Mouse (Mus musculus) heart, embryonic 15.5 days (tissue): ENCODE results near the gene Fxr1. TPM values are rescaled to one million over a fixed set of nuclear protein-coding genes. Genes with fewer than 3 reads are reported as not detected.
"Not testable (repeated sequence)": the region's sequence is repeated elsewhere in the genome, so short reads cannot be mapped to it uniquely, and the experiment has no call there.

Experiments
- ATAC-seq: fragments of 200-750 bp; cut with Nextera tagmentation; replicated peaks from 2 replicates; pipeline ENCODE4 v1.8.0; 2017; ENCODE audit warnings: low read depth, moderate TSS enrichment; ENCODE audit not compliant: insufficient number of reproducible peaks, insufficient read depth, low FRiP score
- H3K27ac ChIP-seq: fragments of 300-500 bp; sonication (generic); 2 replicates; pipeline ENCODE4 v1.5.1; 2015; ENCODE audit warnings: mild to moderate bottlenecking, inconsistent platforms
- H3K27me3 ChIP-seq: fragments of 300-500 bp; sonication (generic); 2 replicates; pipeline ENCODE4 v1.6.1; 2015; ENCODE audit warnings: inconsistent platforms
- H3K36me3 ChIP-seq: fragments of 300-500 bp; sonication (generic); 2 replicates; pipeline ENCODE4 v1.6.1; 2015; ENCODE audit warnings: mild to moderate bottlenecking, inconsistent platforms
- H3K4me1 ChIP-seq: fragments of 300-500 bp; sonication (generic); replicated peaks from 2 replicates; pipeline ENCODE4 v1.6.1; 2015; ENCODE audit warnings: inconsistent platforms
- H3K4me2 ChIP-seq: fragments of 300-500 bp; sonication (generic); 2 replicates; pipeline ENCODE4 v1.6.1; 2015; ENCODE audit warnings: inconsistent platforms, mild to moderate bottlenecking, moderate library complexity
- H3K4me3 ChIP-seq: fragments of 300-500 bp; sonication (generic); 2 replicates; pipeline ENCODE4 v1.5.1; 2015; ENCODE audit warnings: mild to moderate bottlenecking, inconsistent platforms
- H3K9ac ChIP-seq: fragments of 300-500 bp; sonication (generic); 2 replicates; pipeline ENCODE4 v1.6.1; 2015; ENCODE audit warnings: mild to moderate bottlenecking, inconsistent platforms
- H3K9me3 ChIP-seq: fragments of 300-500 bp; sonication (generic); replicated peaks from 2 replicates; pipeline ENCODE4 v1.6.1; 2016; ENCODE audit warnings: inconsistent platforms
- WGBS: fragments of 180-500 bp; shearing (Covaris S2); methylation state at CpG from one replicate; pipeline ENCODE4 v1.1.7; 2015; ENCODE audit warnings: mixed read lengths; 5-methylcytosine and 5-hydroxymethylcytosine counted together
- polyA plus RNA-seq: library from polyadenylated mRNA; unstranded; fragments of >200 nt; fragmentation: Nextera tagmentation; extraction: Ambion mirVana; gene quantifications from 2 replicates; pipeline ENCODE4 v1.2.1, GENCODE M21; 2015

Gene Fxr1
- polyA plus RNA-seq: 64.5 and 67.8 TPM in 2 replicates

DNA sequence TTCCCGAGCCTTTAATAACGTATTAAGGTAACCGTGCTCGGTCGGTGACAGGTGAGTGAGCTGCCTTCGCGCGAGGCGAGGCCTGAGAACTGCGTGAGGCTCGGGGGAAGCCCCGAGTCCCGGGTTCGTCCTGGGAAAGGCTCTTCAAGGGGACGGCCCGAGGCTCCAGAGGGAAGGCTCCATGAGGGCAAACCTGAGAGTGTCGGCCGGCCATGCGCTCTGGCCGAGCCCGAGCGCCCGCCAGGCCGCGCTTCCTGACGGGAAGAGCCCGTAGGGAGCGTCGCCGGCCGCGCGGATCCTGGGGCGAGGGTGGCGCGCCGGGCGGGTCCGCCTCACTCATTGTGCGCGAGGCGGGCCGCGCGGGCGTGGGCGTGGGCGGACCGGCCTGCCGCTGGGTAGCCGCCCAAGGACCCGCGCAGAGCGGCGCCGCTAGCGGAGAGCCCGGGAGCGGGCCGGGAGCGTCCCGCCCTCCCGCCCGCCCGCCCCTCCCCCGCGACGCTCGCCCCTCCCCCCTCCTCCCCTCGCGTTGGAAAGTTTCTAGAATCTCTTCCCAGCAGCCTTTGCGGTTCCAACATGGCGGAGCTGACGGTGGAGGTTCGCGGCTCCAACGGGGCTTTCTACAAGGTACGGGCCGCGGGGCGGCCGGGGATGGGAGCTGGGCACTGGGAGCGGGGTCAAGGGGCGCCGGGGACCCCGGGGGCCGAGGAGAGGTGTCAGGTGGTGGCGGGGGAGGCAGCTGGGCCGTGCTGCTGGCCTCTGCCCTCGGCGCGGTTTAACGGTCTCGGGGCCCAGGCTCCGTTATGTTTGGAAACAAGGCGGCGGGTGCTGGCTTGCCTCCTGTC is at the start of gene Fxr1:
TSS of gene Fxr1 (plus strand) at position 404 of the 842 bp plus-strand sequence.
- Histone ChIP-seq H3K27me3 (no peaks in the 10 kb centered on the region), H3K4me2 (peak within 1 kb of the TSS; percentile 87), H3K4me3 (peak within 1 kb of the TSS; percentile 93), H3K36me3 (no peaks in the 10 kb centered on the region), H3K9me3 (no peaks in the 10 kb centered on the region), H3K4me1 (peaks cover 36% of the 10 kb centered on the region), H3K9ac (peak within 1 kb of the TSS; percentile 99), H3K27ac (peak within 1 kb of the TSS; percentile 95)
- ATAC-seq: peak; percentile 98
- WGBS: under 1% methylated on average over 83 of the region's 97 CpGs

DNA sequence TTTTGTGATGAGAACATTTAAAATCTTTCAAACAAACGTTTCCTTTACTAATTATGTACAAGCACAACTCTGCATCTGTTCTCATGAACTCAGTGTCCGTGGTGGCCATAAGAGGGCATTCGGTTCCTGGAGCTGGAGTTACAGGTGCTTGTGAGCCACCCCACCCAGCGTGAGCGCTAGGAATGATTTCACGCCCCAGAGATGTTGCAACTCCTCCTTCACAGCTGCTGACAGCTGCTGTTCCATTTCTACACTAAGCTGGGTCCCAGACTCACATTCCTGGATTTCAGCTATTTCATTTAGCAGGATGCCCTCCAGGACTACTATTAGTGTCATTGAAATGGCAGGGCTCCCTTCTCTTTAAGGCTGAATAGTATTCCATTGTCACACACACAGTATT is 40.3 kb upstream of the Fxr1 start:
- no peaks in the 10 kb centered on the region for H3K36me3 ChIP-seq
- no peaks in the 10 kb centered on the region for H3K4me1 ChIP-seq
- no peak for ATAC-seq

GRCm38 (mm10) chr3:33982746-33983145 is 37.0 kb upstream of the Fxr1 start:
- no peak for ATAC-seq
- H3K36me3 ChIP-seq: no peaks in the 10 kb centered on the region
- H3K27me3 ChIP-seq: no peaks in the 10 kb centered on the region
- H3K9ac ChIP-seq: no peak overlapping the region
- WGBS: 70% methylated on average over 5 of the region's 5 CpGs
- no peak overlapping the region for H3K4me3 ChIP-seq
- H3K4me1 ChIP-seq: no peaks in the 10 kb centered on the region
- H3K4me2 ChIP-seq: no peak overlapping the region
- no peaks in the 10 kb centered on the region for H3K9me3 ChIP-seq
- no peak overlapping the region for H3K27ac ChIP-seq

More for the DNA sequence above, 40.3 kb upstream of the Fxr1 start:
- H3K27ac ChIP-seq: no peak overlapping the region
- WGBS: 46% methylated on average over 6 of the region's 6 CpGs
- H3K9ac ChIP-seq: no peak overlapping the region
- H3K9me3 ChIP-seq: no peaks in the 10 kb centered on the region
- no peak overlapping the region for H3K4me3 ChIP-seq
- no peaks in the 10 kb centered on the region for H3K27me3 ChIP-seq
- no peak overlapping the region for H3K4me2 ChIP-seq

DNA sequence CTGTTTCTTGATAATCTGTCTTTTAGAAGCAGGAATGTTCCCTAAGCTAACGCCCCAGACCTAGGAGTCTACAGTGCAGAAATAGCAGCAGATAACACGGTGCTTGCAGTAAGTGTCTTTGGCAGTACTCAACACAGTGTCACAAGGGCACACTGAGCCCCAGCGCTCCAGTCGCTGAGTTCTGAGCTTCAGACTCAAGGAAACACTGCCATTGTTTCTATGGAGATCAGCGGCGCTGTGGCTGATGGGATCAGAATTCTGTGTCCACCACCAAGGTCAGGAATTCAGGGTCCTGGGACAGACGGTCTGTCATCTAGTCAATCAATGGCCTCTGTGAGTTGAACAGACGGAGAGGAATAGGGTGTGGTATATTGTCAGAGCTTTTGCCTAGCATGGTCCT is 30.4 kb upstream of the Fxr1 start:
- 30% methylated on average over 8 of the region's 8 CpGs for WGBS
- Histone ChIP-seq H3K9ac (peak overlapping the region; percentile 28; the same call in 1 of the 2 replicates), H3K27ac (peak overlapping the region; percentile 94)

DNA sequence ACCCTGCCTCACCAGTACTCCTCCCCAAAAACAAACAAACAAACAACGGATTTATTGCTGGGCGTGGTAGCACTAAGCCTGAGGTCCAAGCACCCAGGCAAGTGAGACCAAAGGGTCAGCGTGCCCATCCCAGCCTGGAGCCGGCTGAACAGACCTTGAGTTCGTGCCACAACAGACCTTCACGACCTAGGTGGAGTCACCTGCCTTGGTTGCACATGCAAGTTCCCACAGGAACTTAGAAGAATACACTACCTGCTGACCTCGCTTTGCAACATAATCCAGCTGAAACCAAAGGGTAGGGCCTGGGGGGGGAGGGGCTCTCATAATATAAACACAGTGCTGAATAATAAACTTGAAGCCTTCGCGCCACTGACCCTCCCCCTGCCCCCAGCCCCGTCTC is 29.3 kb upstream of the Fxr1 start:
- peak overlapping the region; percentile 94 for H3K27ac ChIP-seq
- H3K9me3 ChIP-seq: no peaks in the 10 kb centered on the region
- H3K9ac ChIP-seq: no peak overlapping the region
- H3K36me3 ChIP-seq: no peaks in the 10 kb centered on the region
- H3K4me2 ChIP-seq: 0 out of 2 replicates have a peak overlapping the region, but pooled peaks have one; percentile 53
- no peaks in the 10 kb centered on the region for H3K27me3 ChIP-seq
- ATAC-seq: no peak
- peaks cover 30% of the 10 kb centered on the region for H3K4me1 ChIP-seq
- WGBS: 80% methylated on average over 10 of the region's 10 CpGs
- no peak overlapping the region for H3K4me3 ChIP-seq

More for the DNA sequence above, 30.4 kb upstream of the Fxr1 start:
- Histone ChIP-seq H3K36me3 (no peaks in the 10 kb centered on the region), H3K4me2 (peak overlapping the region; percentile 53), H3K4me3 (peak overlapping the region; percentile 34), H3K4me1 (peaks cover 27% of the 10 kb centered on the region), H3K27me3 (no peaks in the 10 kb centered on the region), H3K9me3 (no peaks in the 10 kb centered on the region)
- ATAC-seq: peak; percentile 91

GRCm38 (mm10) chr3:33990921-33991320 is 28.8 kb upstream of the Fxr1 start:
- WGBS: 41% methylated on average over 8 of the region's 8 CpGs
- no peak overlapping the region for H3K4me2 ChIP-seq
- ATAC-seq: no peak
- H3K4me1 ChIP-seq: peaks cover 30% of the 10 kb centered on the region
- no peak overlapping the region for H3K9ac ChIP-seq
- H3K27ac ChIP-seq: peak overlapping the region; percentile 94
- no peaks in the 10 kb centered on the region for H3K27me3 ChIP-seq
- no peaks in the 10 kb centered on the region for H3K36me3 ChIP-seq
- H3K9me3 ChIP-seq: no peaks in the 10 kb centered on the region
- H3K4me3 ChIP-seq: no peak overlapping the region

DNA sequence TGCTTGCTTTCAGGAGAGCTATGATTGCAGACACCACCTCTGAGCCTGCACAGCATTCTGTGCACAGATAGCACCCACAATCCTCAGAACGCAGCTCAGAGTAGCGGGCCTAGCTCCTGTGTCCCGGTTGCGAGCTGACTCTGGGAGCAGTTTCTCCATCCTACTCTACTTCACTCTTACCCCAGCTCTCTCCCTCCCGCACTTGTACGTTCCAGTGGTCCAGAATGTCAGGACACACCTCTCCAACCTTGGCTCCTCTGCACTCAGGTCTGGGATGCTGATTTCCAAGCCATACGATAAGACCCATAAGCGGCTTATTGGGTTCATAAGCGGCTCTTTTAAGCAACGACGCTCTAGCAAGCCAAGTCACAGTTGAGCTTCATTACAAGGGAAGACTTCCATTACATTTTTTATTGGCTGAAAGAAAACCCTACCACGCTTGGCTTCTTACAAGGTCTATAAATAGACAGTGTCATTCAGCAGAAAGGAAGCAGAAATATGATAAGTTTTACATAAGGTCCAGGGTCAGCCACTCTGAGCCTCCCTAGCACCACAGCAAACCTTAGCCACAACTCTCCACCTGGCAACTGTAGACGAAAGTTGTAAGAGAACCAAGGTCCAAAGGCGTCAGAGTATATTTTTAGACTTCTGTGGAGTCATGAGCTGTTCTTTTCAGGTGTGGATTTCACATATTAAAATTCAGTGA is 26.2 kb upstream of the Fxr1 start:
- no peak overlapping the region for H3K9ac ChIP-seq
- H3K27me3 ChIP-seq: no peaks in the 10 kb centered on the region
- ATAC-seq: no peak
- WGBS: 60% methylated on average over 14 of the region's 14 CpGs
- peaks cover 27% of the 10 kb centered on the region for H3K4me1 ChIP-seq
- H3K4me2 ChIP-seq: peak overlapping the region; percentile 10; the same call in 1 of the 2 replicates
- peak overlapping the region; percentile 70 for H3K27ac ChIP-seq
- no peak overlapping the region for H3K4me3 ChIP-seq
- no peaks in the 10 kb centered on the region for H3K9me3 ChIP-seq
- no peaks in the 10 kb centered on the region for H3K36me3 ChIP-seq

DNA sequence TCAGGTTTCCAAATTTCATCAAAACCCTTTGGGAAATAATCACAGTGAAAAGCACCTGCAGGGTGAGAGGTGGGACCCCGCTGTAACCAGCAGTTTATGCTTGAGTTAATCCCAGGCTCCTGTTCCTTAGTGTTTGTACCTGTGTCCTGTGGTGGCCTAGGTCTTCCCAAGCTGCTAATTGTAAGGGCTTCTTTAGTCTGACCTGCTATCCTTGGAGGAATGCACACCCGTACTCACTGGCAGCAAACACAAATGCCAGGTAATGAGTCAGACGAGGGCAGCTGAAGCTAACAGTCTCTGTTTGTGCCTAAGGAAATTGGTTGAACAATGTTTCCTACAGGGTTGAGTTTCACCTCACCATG is 25.6 kb upstream of the Fxr1 start:
- Histone ChIP-seq H3K27ac (peak overlapping the region; percentile 70), H3K9ac (no peak overlapping the region), H3K4me3 (no peak overlapping the region)

DNA sequence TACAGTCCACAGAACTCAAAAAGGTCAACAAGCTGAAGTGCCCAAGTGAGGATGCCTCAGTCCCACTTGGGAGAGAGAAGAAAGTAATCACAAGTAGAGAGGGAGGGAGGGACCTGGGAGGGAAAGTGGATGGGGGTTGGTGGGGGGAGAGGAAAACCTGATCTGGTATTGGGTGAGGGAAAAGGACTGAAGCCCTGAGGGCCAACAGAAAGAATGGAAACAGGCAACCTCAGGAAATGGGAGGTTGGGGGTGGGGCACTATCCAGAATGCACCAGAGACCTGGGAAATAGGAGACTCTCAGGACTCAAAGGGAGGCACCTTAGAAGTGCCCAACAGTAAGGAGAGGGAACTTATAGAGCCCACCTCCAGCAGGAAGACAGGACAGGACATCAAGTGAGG is 18.1 kb upstream of the Fxr1 start:
- H3K9ac ChIP-seq, H3K27me3 ChIP-seq, H3K9me3 ChIP-seq, H3K36me3 ChIP-seq, H3K4me2 ChIP-seq, H3K4me1 ChIP-seq, ATAC-seq, H3K4me3 ChIP-seq, H3K27ac ChIP-seq: not testable (repeated sequence)

More for the DNA sequence above, 25.6 kb upstream of the Fxr1 start:
- ATAC-seq: no peak
- Histone ChIP-seq H3K4me2 (no peak overlapping the region), H3K9me3 (no peaks in the 10 kb centered on the region), H3K36me3 (no peaks in the 10 kb centered on the region), H3K27me3 (no peaks in the 10 kb centered on the region), H3K4me1 (peaks cover 24% of the 10 kb centered on the region)
- 49% methylated on average over 3 of the region's 3 CpGs for WGBS

DNA sequence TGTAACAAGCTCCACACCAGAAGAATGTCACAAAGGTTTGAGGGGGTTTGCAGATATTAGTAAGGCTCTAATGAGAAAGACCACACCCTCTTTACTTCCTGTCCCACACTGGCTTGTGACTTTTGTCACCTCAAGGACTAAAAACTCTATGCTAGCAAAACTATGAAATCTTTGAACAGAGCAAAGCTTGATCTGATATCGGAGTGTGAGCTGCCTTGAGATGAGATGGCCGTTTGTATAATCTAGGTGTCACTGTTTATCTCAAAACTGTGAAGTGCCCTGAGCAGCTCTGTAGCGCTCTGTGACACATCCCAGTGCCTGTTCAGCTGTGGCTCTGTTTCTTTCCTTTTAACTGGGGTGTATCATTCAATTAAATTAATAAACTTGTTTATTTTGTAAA is 15.9 kb upstream of the Fxr1 start:
- Histone ChIP-seq H3K27me3 (no peaks in the 10 kb centered on the region), H3K36me3 (no peaks in the 10 kb centered on the region), H3K4me2 (no peak overlapping the region), H3K4me1 (peaks cover 7% of the 10 kb centered on the region; the same call in 1 of the 2 replicates), H3K27ac (no peak overlapping the region), H3K9ac (no peak overlapping the region), H3K9me3 (no peaks in the 10 kb centered on the region), H3K4me3 (no peak overlapping the region)
- ATAC-seq: no peak
- WGBS: 34% methylated on average over 3 of the region's 3 CpGs

DNA sequence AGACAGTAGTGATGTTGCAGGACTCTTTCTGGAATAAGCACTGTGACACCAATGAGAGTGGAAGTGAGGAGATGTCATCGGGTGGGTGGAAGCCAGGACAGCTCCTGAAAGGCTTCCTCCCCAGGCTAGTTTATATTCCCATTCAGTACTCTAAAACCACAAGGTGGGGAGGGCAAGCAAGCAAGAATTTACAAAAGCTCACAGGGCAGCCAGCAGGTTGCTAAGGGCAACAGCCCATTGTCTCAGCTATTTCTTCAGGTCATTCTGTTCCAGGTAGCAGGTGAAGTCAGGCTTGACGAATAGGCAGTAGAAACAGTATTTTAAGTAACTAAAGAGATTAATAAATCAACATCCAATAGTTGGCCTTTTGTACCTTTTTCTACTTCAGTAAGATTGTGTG is 13.4 kb upstream of the Fxr1 start:
- 71% methylated on average over 2 of the region's 2 CpGs for WGBS
- Histone ChIP-seq H3K36me3 (no peaks in the 10 kb centered on the region), H3K27ac (no peak overlapping the region), H3K4me1 (peaks cover 7% of the 10 kb centered on the region; the same call in 1 of the 2 replicates), H3K27me3 (no peaks in the 10 kb centered on the region), H3K4me2 (no peak overlapping the region), H3K9me3 (no peaks in the 10 kb centered on the region), H3K9ac (no peak overlapping the region), H3K4me3 (no peak overlapping the region)
- no peak for ATAC-seq
